Mouse (Mus musculus) liver, embryonic 14.5 days (tissue): ENCODE results near the gene Naip2. TPM values are rescaled to one million over a fixed set of nuclear protein-coding genes. Genes with fewer than 3 reads are reported as not detected.
A peak's percentile ranks its signal among the peaks of the same experiment; 100 is the strongest.
"Not testable (repeated sequence)": the region's sequence is repeated elsewhere in the genome, so short reads cannot be mapped to it uniquely, and the experiment has no call there.

Experiments
- ATAC-seq: fragments of 200-750 bp; cut with Nextera tagmentation; 2 replicates; pipeline ENCODE4 v1.8.0; 2017; ENCODE audit warnings: moderate number of reproducible peaks, mild to moderate bottlenecking, moderate library complexity; ENCODE audit not compliant: insufficient read depth
- DNase-seq, 3 experiments: peaks; one replicate each; pipeline ENCODE4 v3.0.0-alpha.2; 2012 to 2013; ENCODE audit warnings: low read depth in 3 of 3, low spot score in 3 of 3
- H3K27ac ChIP-seq: fragments of 300-500 bp; sonication (generic); 2 replicates; pipeline ENCODE4 v1.5.1; 2014; ENCODE audit warnings: moderate library complexity, mild to moderate bottlenecking, control low read depth, inconsistent platforms
- H3K27me3 ChIP-seq: fragments of 300-500 bp; sonication (generic); 2 replicates; pipeline ENCODE4 v1.6.1; 2014; ENCODE audit warnings: mild to moderate bottlenecking, low read length, moderate library complexity; ENCODE audit not compliant: control insufficient read depth, insufficient read depth
- H3K36me3 ChIP-seq: fragments of 300-500 bp; sonication (generic); replicated peaks from 2 replicates; pipeline ENCODE4 v1.6.1; 2014; ENCODE audit warnings: low read depth; ENCODE audit not compliant: control insufficient read depth, insufficient read depth
- H3K4me1 ChIP-seq, 2 experiments: fragments of 200-500 bp in 1 of 2; fragments of 300-500 bp in 1 of 2; sonication (generic) in 1 of 2; replicated peaks; 2 replicates each; pipeline ENCODE4 v1.6.1; 2012 to 2014; ENCODE audit warnings: antibody characterized with exemption in 1 of 2, inconsistent platforms in 1 of 2, low read length in 1 of 2; ENCODE audit not compliant: control insufficient read depth in 2 of 2, insufficient read depth in 2 of 2
- H3K4me2 ChIP-seq: fragments of 300-500 bp; sonication (generic); 2 replicates; pipeline ENCODE4 v1.6.1; 2014; ENCODE audit warnings: low read depth, mild to moderate bottlenecking, control low read depth, moderate library complexity
- H3K4me3 ChIP-seq, 2 experiments: fragments of 200-500 bp in 1 of 2; fragments of 300-500 bp in 1 of 2; sonication (generic) in 1 of 2; 2 replicates each; pipeline ENCODE4 v1.5.1; 2012 to 2014; ENCODE audit warnings: low read depth in 2 of 2, low read length in 2 of 2, mild to moderate bottlenecking in 2 of 2, control low read depth in 1 of 2, inconsistent platforms in 1 of 2, moderate library complexity in 1 of 2; ENCODE audit not compliant: insufficient read depth in 1 of 2
- H3K9ac ChIP-seq: fragments of 300-500 bp; sonication (generic); replicated peaks from 2 replicates; pipeline ENCODE4 v1.6.1; 2014; ENCODE audit warnings: mild to moderate bottlenecking, control low read depth, moderate library complexity
- H3K9me3 ChIP-seq: fragments of 300-500 bp; sonication (generic); 2 replicates; pipeline ENCODE4 v1.6.1; 2016; ENCODE audit warnings: low read length, mixed read lengths; ENCODE audit not compliant: control insufficient read depth
- CTCF ChIP-seq: IDR thresholded peaks from 2 replicates; pipeline ENCODE4 v1.5.1; 2016; ENCODE audit warnings: antibody characterized with exemption, low read depth, control low read depth
- EP300 ChIP-seq: IDR thresholded peaks from 2 replicates; pipeline ENCODE4 v1.6.1; 2016; ENCODE audit warnings: antibody characterized with exemption, low read depth
- WGBS: fragments of 180-500 bp; shearing (Covaris S2); extraction: QIAGEN DNeasy Blood & Tissue Kit; methylation state at CpG from one replicate; pipeline ENCODE4 v1.1.7; 2014; ENCODE audit not compliant: insufficient replicate concordance; 5-methylcytosine and 5-hydroxymethylcytosine counted together
- polyA plus RNA-seq, 2 experiments: library from polyadenylated mRNA; depleted of rRNA in 1 of 2; stranded (reverse) in 1 of 2; unstranded in 1 of 2; fragments of >200 nt; fragmentation: Nextera tagmentation in 1 of 2; extraction: Ambion mirVana in 1 of 2; gene quantifications; 2 replicates each; pipeline versions ENCODE4 v1.2.1 to v1.2.3; 2012 to 2014

The Naip2 gene
- polyA plus RNA-seq, 2 experiments, result 1.9 to 2.6 TPM

DNA sequence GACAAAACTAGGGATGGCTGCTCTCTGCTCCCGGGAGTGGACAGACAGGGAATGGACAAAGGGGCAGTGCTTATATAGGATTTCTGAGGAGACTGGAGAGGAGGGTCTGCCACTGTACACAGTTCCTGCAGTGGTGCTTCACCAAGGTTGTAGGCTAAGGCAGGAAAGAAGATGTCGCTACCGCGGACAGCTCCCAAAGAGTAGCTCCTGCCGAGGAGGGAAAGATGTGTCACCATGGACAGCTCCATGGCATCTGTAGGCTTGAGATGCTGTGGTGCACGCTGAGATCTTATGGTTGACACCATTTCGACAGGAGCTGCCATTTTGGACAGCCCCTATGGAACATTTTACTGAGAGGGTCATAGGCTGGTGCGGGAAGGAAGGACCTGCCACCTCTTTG is 8.6 kb upstream of the Naip2 start:
- H3K27me3 ChIP-seq, result no peaks in the 10 kb centered on the region
- no peak overlapping the region for H3K4me2 ChIP-seq
- H3K9me3 ChIP-seq, result no peaks in the 10 kb centered on the region
- H3K9ac ChIP-seq, result no peak overlapping the region
- no peaks in the 10 kb centered on the region for H3K36me3 ChIP-seq
- ATAC-seq, result no peak
- 21% methylated on average over 8 of the region's 8 CpGs for WGBS
- no peak overlapping the region for H3K4me3 ChIP-seq
- peak; percentile 33 to 47 (median 45) for DNase-seq
- TF ChIP-seq EP300, result no peak
- no peaks in the 10 kb centered on the region for H3K4me1 ChIP-seq
- H3K27ac ChIP-seq, result no peak overlapping the region

DNA sequence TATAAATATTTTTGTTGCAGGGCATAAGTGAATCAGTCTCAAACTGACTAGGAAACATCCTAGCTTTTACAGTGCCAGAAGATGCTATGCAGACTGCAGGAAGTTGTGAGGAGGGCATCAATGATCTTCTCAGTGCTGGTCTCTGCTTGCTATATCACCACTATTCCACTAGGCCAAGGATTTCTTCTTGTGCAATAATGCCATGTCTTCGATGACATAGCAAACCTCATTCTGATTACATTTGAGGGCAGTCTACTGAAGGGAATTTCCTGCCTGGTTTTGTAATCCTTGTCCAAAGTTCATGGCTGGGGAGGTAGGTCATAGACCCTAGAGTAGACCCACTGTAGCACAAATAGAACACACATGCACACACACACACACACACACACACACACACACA is 1.4 kb upstream of the Naip2 start:
- no peaks in the 10 kb centered on the region for H3K27me3 ChIP-seq
- no peak overlapping the region for H3K4me2 ChIP-seq
- 55% methylated on average over 1 of the region's 1 CpGs for WGBS
- no peak overlapping the region for H3K27ac ChIP-seq
- no peak overlapping the region for H3K9ac ChIP-seq
- no peaks in the 10 kb centered on the region for H3K9me3 ChIP-seq
- H3K4me1 ChIP-seq, result peaks cover 6 to 9% of the 10 kb centered on the region in 2 experiments; a peak in 3 of 4 replicates
- DNase-seq, result no peak
- no peak for TF ChIP-seq EP300
- TF ChIP-seq CTCF, result no peak
- no peak overlapping the region for H3K4me3 ChIP-seq
- ATAC-seq, result no peak
- no peaks in the 10 kb centered on the region for H3K36me3 ChIP-seq

DNA sequence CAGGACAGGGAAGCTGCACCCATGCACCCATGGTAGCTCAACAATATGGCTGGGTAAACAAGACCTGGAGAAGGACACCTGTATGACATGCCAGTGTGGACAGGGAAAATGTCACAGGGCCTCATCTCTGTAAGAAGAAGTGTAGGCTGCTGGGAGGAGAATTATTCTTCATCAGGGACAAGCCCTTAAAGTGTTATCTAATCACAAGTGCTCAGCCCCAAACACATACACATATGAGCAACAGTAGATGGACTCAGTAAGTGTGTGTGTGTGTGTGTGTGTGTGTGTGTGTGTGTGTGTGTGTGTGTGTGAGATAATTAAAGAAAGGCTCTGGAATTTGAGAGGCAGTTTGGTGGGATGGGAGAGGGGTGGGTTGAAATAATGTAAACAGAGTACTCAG is 1.1 kb downstream of the Naip2 start:
- H3K9me3 ChIP-seq, result no peaks in the 10 kb centered on the region
- DNase-seq (no peak), ATAC-seq (peak; percentile 63)
- H3K4me2 ChIP-seq, result peak overlapping the region; percentile 64
- H3K36me3 ChIP-seq, result no peaks in the 10 kb centered on the region
- H3K4me1 ChIP-seq, result peaks cover 6 to 9% of the 10 kb centered on the region in 2 experiments; a peak in 3 of 4 replicates
- H3K9ac ChIP-seq, result no peak overlapping the region
- H3K27ac ChIP-seq, result no peak overlapping the region
- TF ChIP-seq EP300 (peak; percentile 40; the same call in 1 of the 2 replicates), CTCF (no peak)
- no peaks in the 10 kb centered on the region for H3K27me3 ChIP-seq
- peak overlapping the region; percentile 27 to 42; a peak in 2 of 4 replicates for H3K4me3 ChIP-seq

DNA sequence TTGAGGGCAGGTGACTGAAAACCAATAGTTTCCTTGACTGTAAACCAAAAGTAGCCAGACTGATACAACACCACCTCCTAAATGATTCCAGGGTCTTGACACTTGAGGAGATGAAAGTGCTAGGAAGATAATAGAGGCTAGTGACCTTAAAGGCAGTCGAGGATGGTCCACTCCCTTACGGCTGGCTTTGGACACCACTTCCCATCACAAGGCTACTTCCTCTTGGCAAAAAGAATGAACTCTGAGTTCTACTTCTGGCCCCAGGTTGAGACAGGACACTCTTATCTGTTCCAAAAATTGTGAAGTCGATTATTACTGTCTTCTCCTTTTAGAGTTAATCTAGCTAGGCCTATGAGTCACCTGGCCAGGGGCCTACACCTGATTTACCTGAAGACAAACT is 6.5 kb downstream of the Naip2 start:
- H3K27ac ChIP-seq, result no peak overlapping the region
- no peaks in the 10 kb centered on the region for H3K9me3 ChIP-seq
- H3K4me2 ChIP-seq, result no peak overlapping the region
- no peaks in the 10 kb centered on the region for H3K27me3 ChIP-seq
- H3K4me3 ChIP-seq, result no peak overlapping the region
- no peaks in the 10 kb centered on the region for H3K36me3 ChIP-seq
- H3K4me1 ChIP-seq, result peaks cover 2% of the 10 kb centered on the region in 2 experiments; a peak in 1 of 4 replicates
- DNase-seq (no peak), ATAC-seq (no peak)
- 47% methylated on average over 3 of the region's 3 CpGs for WGBS
- no peak overlapping the region for H3K9ac ChIP-seq
- no peak for TF ChIP-seq CTCF
- TF ChIP-seq EP300, result no peak

DNA sequence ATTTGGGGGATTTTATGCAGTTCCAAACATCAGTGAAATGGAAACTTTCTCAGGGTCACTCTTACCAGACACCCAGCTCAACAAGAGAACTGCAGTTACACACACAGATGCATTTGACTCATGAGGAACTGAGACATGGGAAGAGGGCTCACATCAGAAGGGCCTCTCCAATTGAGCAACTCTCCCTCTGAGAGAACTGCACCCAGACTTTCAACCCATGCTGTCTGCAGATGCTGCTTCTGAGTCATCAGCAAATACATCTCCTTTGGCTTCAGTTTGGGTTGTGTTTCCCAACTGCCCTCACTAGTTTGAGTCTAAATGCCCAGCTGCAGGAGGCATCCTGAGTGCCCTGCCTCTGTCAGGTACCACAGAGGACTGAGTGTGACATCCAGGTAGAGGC is 18.8 kb downstream of the Naip2 start:
- H3K4me3 ChIP-seq, H3K4me1 ChIP-seq, H3K27me3 ChIP-seq, H3K9me3 ChIP-seq, H3K36me3 ChIP-seq, H3K4me2 ChIP-seq, H3K27ac ChIP-seq, ATAC-seq, H3K9ac ChIP-seq: not testable (repeated sequence)
- peak in 1 of 3 experiments; percentile 17 for DNase-seq

DNA sequence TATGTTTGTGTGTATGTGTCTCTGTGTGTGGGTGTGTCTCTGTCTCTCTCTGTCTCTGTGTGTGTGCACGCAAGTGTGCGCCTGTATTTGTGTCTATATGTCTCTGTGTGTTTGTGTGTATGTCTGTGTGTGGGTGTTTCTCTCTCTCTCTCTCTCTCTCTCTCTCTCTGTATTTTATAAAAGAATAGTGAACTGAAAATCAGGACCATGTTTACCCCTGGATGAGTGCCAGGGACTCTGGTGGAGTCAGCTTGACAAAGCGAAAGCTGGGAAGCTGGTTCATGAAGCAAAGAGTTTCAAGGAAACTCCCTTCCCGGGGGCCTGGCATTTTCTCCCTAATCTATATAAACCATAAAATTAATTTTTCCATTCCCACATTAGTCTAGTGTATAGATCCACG is 27.5 kb downstream of the Naip2 start:
- not testable (repeated sequence) for ATAC-seq, H3K4me3 ChIP-seq, H3K27ac ChIP-seq, H3K4me1 ChIP-seq, DNase-seq, H3K36me3 ChIP-seq, H3K9me3 ChIP-seq, H3K4me2 ChIP-seq, H3K9ac ChIP-seq, H3K27me3 ChIP-seq
- WGBS, result 81% methylated on average over 3 of the region's 5 CpGs

DNA sequence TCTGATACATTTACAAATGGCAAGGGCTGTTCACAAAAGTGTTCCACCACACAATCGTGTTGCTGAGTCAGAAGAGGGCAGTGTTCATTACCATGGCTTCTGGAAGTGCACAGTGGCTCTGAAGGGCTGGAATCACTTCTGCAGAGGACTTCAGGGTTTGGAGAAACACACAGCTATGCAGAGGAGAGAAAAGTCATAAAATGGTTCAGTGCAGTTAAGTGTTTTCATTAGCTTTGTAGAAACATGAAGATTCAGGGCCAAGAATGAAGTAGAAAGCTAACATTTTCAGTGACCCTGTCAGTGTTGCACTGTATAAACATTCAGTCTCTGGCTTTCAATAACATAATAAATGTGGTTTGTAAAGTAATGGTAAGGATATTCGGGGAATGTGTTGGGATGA is 35.5 kb downstream of the Naip2 start:
- H3K36me3 ChIP-seq, H3K9ac ChIP-seq, H3K4me3 ChIP-seq, H3K4me1 ChIP-seq, DNase-seq, H3K27ac ChIP-seq, H3K4me2 ChIP-seq, ATAC-seq, H3K27me3 ChIP-seq, H3K9me3 ChIP-seq: not testable (repeated sequence)
- WGBS, result 56% methylated on average over 2 of the region's 2 CpGs

DNA sequence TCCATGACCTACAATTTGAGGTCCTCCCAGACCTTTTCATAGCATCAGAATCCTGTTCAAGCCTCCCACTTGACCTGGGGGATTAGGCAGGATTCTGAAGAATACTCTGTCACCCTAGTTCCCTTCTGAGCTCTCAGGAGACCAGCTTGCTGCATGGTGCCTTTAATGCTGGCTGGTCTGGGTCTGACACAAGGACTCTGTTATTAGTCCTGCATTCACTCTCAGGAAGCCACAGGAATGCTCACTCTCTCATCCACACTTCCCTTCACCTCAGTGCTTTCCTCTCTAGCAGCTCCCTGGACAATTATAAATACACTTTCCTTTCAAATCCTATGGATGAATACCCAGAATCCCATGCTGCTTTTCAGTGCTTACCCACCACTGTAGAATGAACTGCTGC is 39.4 kb downstream of the Naip2 start:
- not testable (repeated sequence) for DNase-seq, H3K4me2 ChIP-seq

More for the DNA sequence above, 39.4 kb downstream of the Naip2 start:
- not testable (repeated sequence) for H3K4me1 ChIP-seq, H3K27me3 ChIP-seq, H3K36me3 ChIP-seq, ATAC-seq, H3K9ac ChIP-seq, H3K27ac ChIP-seq, H3K4me3 ChIP-seq, H3K9me3 ChIP-seq
